Mouse (Mus musculus): Measurements from ENCODE around the gene Mgst2.

- TF ChIP-seq CTCF (IDR thresholded peaks at IDR 0.05; ENCODE audit: control insufficient read depth, insufficient read depth, low read length) (no peak), POLR2A (IDR thresholded peaks at IDR 0.05; ENCODE audit: borderline replicate concordance, control insufficient read depth, low read depth, low read length) (no peak)
Observed at GRCm38 (mm10) chr3:51727968-51728367, 67.8 kb downstream of the Mgst2 start.

Data from bone marrow, adult 2 months (tissue).